Mouse (Mus musculus) yolk sac, embryonic 10.5 days (tissue): Measurements from ENCODE around the gene Cmss1.
"Not testable (repeated sequence)": the region's sequence is repeated elsewhere in the genome, so short reads cannot be mapped to it uniquely, and the experiment has no call there.

ENCODE experiments used
- DNase-seq: peaks from one replicate; pipeline ENCODE4 v3.0.0-alpha.2; 2017; ENCODE audit warnings: low spot score

The Cmss1 gene

GRCm38 (mm10) chr16:57427516-57428285 lies 179.0 kb downstream of the Cmss1 start:
- DNase-seq = no peak

GRCm38 (mm10) chr16:57426680-57427079 lies 180.0 kb downstream of the Cmss1 start:
- DNase-seq = no peak

- no peak for DNase-seq
Measured at GRCm38 (mm10) chr16:57423001-57423800, 183.5 kb downstream of the Cmss1 start.

- no peak for DNase-seq
Measured at GRCm38 (mm10) chr16:57421680-57422417, 184.8 kb downstream of the Cmss1 start.

GRCm38 (mm10) chr16:57420773-57421556 lies 185.7 kb downstream of the Cmss1 start:
- DNase-seq = no peak

- DNase-seq = no peak
Measured at GRCm38 (mm10) chr16:57419881-57420280, 186.8 kb downstream of the Cmss1 start.

GRCm38 (mm10) chr16:57419332-57419731 lies 187.3 kb downstream of the Cmss1 start:
- DNase-seq = no peak

- no peak for DNase-seq
Measured at GRCm38 (mm10) chr16:57417955-57418354, 188.7 kb downstream of the Cmss1 start.

- no peak for DNase-seq
Measured at GRCm38 (mm10) chr16:57417017-57417416, 189.6 kb downstream of the Cmss1 start.

- DNase-seq = no peak
Measured at GRCm38 (mm10) chr16:57416049-57416448, 190.6 kb downstream of the Cmss1 start.

GRCm38 (mm10) chr16:57412766-57413165 lies 193.9 kb downstream of the Cmss1 start:
- no peak for DNase-seq

GRCm38 (mm10) chr16:57403825-57404224 lies 202.8 kb downstream of the Cmss1 start:
- DNase-seq = no peak

- no peak for DNase-seq
Measured at GRCm38 (mm10) chr16:57402910-57403309, 203.8 kb downstream of the Cmss1 start.

GRCm38 (mm10) chr16:57401702-57402101 lies 205.0 kb downstream of the Cmss1 start:
- no peak for DNase-seq

- DNase-seq = no peak
Measured at GRCm38 (mm10) chr16:57399566-57399965, 207.1 kb downstream of the Cmss1 start.

- DNase-seq = peak; percentile 25
Measured at GRCm38 (mm10) chr16:57398387-57399214, 208.1 kb downstream of the Cmss1 start.

- no peak for DNase-seq
Measured at GRCm38 (mm10) chr16:57397845-57398244, 208.8 kb downstream of the Cmss1 start.

GRCm38 (mm10) chr16:57396249-57396648 lies 210.4 kb downstream of the Cmss1 start:
- no peak for DNase-seq

GRCm38 (mm10) chr16:57393161-57393560 lies 213.5 kb downstream of the Cmss1 start:
- no peak for DNase-seq

GRCm38 (mm10) chr16:57392461-57392860 lies 214.2 kb downstream of the Cmss1 start:
- DNase-seq = no peak

GRCm38 (mm10) chr16:57391171-57391570 lies 215.5 kb downstream of the Cmss1 start:
- not testable (repeated sequence) for DNase-seq
